Mouse (Mus musculus) v-Abl transformed pro-B cells (cell line): ENCODE results near the gene Dnah9.

Experiments used
- in situ Hi-C, 2 experiments: fragments of 400-800 bp; cut with MboI; formaldehyde crosslinking; loops; one replicate each; pipeline ENCODE4 v1.15.1; 2025; ENCODE audit not compliant: unreplicated experiment in 2 of 2

Dnah9 gene

DNA sequence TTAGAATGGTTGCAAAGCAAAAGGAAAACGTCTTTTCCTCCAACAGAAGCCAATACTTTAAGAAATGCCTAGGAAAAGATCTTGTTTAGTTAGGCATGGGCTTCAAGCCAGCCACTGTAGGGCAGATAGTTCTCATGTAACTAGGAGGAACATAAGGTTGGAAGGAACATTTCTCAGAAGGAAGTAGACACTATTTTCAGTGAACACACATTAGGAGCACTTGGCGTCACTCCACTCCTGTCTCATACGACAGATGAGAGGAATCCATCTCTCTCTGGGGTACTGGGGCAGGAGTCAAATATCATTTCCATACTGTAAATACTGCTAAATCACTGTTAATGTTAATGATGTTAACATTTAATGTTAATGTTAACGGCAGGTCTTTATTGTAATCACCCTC is 238.0 kb downstream of the Dnah9 start:
- in situ Hi-C loops = no loop called here

DNA sequence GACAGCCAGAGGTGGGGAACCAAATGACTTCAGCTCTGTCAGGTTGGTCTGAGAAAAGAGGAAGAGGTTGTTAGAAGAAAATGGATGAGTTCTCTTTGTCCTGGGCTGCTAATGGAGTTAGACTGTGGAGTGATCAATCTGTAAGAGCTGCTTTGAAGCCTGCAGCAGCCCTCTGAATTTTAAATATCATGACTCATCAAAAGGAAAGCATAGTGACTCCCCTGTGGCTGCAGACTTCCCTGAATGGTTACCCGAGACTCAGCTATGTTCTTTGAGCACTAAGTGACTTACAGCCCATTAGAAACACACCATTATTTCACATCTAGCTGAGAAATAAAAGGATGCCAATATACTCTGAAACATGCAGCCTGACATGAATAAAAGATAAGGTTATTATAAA is 240.4 kb downstream of the Dnah9 start:
- in situ Hi-C loops = no loop called here

DNA sequence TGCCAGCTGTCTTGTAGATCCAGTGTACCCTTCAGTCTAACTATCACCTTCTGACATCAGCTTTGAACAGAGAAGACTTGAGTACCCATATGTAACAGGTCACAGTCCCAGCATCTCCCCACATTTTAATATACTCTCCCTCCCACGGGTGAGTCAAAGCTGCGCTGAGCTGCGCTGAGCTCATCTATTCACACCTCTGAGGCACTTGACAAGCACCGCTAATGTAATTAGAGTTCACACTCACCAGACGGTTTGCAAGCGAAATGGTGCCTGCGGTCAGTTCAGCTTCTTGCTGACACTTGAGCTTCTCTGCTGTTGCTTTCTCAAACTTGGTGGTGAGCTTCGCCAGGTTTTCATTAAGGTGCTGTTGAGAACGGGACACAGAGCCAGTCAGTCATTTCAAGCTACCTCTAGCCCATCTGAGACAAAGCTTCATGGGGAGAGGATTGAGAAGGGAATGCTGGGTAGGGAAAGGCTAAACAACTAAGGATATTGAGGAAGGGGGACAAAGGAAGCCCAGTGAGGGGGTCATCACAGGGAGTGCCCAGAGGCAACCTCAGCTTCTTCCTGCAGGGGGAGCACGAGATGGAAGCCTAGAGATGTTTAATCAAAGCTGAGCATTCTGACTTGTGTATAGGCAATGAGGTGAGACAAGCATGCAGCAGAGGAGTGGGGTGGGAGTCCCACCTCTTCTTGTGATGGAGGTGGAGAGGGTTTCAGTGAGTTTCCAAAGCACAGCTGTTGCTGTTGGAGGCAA is 249.7 kb downstream of the Dnah9 start:
- in situ Hi-C loops = no loop called here

DNA sequence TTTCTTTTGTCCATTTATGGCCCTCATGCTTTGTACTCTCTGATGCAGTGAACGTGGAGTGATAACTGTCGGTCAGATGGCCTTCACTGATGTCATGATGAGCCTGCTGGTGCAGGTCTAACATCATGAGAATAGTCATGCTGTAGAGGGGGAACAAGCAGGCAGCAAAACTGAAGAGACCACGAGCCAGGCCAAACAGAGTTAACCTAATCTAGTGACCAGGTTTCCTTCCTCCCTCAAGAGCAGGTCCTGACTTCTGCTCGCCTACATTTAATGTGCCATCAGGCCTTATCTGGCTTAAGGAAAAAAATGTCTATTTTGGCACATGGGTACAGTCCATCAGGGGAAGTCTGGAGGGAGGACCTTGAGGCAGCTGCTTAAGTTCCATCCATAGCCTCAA is 259.2 kb downstream of the Dnah9 start:
- in situ Hi-C loops = no loop called here

DNA sequence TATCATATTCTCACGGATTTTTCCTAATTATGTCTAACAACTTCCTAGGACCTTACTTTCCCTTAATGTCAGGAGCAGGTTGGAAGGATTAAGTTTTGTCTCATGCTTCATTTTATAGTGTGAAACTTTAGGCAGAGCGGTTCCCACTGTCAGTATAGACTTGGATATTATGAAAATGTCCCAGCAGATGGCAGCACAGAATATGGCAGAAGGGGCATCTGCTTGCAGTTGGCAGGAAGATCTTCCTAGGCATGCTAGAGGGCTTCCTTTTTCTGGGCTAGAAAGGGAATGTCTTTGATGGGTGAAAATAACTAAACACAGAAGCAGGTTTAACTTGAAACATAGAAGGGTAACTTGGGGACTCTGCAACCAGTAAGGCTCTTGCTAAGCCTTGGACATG is 262.9 kb downstream of the Dnah9 start:
- in situ Hi-C loops = no loop called here

DNA sequence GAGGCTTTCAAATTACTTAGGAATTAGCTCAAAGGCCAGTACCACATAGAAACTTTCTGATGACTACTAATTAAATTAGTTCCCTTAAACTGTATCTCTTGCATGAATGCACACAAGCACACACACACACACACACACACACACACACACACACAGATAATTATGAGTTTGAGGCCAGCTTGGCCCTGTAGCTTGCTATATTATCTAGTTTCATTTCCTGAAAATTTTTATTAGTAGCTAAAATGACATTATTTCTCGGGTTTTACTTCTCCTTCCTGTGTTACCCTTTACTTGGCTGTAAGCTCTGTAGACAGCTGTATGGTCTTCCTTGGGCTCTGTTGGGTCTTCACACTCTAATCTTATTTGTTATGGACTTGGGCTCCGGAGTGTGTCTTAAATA is 264.4 kb downstream of the Dnah9 start:
- in situ Hi-C loops = no loop called here

DNA sequence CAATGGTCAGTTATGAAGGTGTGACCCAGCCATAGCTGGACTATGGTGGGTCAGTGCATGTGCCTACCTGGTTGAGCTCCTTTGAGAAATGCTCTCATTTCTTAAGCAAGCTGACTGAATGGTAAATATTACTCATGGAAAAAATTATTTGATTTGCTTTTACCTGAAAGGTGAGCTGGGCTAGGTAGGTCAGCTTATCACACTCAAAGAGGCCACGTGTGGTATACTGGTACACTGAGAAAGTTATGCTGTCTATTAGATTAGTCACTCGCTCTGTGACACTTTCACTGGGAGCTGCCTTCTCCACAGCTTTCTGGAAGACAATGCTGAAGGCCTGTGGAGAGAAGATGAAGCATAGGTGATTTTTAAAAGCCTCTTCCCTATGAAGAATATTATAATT is 286.9 kb downstream of the Dnah9 start:
- in situ Hi-C loops = no loop called here

DNA sequence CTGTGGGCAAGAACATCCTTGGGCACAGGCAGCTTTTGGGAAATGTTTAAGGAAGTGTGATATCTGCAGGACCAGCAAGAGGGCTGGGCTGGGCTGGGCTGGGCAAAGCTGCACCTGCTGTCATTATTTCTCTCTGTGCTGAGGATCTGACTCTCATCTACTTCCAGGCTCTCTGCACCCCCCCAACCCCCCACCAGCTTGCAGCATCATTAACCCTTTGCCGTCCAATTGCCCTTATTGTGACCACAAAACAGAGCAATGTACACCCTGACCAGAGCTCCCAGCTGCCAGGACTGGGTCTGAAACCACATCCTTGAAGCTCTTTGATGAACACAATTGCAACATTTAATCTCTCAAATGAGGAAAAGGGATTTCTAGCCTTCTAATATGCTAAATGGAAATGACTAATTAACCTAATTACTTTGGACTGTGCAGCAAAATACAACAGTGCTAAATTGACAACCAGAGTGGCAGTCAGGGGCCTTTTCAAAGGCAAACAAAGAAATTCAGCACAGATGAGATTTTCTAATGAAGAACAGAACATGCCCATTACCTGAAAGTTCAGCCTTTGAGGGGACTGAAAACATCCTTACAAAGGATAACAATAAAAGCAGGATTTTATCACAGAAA is 291.1 kb downstream of the Dnah9 start:
- in situ Hi-C loops = no loop called here

DNA sequence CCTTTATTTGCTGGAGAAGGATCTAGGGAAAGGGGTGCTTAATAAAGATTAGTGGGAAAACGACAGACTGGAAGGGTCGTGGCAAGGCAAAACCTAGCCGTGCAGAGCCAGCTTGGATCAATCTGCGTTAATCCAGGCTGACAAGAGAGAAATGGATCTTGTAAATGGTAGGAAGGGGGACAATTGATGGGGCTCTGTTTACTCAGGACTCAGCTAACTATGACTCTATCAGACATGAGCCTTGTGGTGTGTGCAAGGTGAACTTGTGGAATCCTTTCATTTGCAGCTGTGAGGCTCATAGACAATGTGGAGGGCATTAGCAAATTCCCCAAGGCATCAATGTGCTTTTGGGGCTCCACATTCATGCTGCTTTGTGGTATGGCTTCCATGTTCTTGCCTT is 306.9 kb downstream of the Dnah9 start:
- in situ Hi-C loops = loop anchor here in 1 of 2 experiments (25.0 kb wide), 1 partner anchor 649 kb away; no protein-coding TSS in a partner anchor

DNA sequence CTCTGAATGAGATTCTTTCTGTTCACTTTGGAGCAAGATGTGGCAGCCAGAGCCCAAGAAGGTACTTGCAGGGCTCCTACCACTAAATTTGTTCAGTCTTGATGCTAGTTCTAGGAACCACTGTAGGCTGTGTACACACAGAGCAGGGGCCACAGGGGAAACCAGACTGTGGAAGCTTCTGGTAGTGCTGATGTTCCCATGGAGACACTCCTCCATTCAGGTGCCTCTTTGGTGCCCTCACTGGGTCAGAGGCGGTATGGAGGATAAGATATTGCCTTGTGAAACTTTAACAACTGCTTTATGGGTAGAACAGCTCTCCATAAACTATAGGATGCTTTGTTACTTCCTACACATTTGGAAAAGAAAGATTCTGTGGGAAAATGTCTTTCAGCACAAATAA is 316.3 kb downstream of the Dnah9 start:
- in situ Hi-C loops = loop anchor here in 1 of 2 experiments (25.0 kb wide), 1 partner anchor 640 kb away; no protein-coding TSS in a partner anchor

DNA sequence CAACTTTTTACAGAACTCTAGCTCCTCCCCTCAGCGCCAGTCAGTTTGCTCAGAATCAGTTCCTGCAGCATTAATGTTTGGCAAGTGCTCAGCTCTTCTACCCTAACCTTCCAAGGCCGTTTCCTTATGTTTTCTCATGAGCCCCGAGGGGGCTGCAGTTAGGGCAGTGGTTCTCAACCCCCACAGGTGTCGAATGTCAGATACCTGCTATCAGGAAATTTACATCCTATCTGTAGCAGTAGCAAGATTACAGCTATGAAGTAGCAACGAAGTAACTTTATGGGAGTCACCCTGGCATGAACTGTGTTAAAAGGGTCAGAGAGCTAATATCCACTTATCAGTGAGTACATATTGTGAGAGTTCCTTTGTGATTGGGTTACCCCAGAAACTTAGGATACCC is 321.9 kb downstream of the Dnah9 start:
- in situ Hi-C loops = no loop called here

DNA sequence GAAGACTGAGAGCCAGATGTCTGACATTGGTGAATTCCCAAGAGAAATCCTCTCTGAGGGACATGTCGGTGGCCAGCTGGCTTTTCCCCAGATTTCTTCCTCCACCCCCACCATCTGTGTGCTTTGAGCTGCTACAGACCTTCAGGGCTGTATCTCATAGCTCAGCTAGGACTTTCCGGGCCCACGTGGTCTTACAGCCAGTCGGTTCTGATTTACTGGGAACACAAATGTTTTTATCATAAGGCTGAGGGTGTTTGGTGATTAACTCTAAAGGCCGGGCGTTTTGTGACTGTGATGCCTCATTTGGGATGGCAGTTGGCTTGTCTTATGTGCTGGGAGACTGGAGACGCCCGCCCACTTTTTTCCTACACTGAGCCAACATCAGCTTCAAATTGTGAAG is 329.4 kb downstream of the Dnah9 start:
- in situ Hi-C loops = no loop called here

DNA sequence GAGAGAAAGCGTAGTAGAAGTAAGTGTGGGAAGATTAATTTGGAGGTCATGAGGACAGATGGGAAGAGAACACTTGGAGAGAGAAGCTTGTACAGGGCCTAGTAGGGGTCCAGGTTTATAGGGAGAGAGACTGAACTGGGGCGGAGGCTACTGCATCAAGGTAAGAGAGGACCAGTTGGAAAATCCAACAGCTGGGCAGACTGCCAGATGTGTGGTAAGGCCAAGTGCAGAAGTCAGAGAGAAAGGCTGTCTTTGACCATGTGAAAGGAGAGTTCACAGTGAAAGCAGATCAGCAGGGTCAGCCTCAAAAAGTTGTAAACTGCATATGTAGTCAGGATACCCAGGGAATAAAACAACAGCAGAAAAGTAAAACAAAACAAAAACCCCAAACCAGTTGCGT is 343.8 kb downstream of the Dnah9 start:
- in situ Hi-C loops = loop anchor here in 1 of 2 experiments (25.0 kb wide), 1 partner anchor 1213 kb away; the partner anchor contains the start of gene Tmem220

DNA sequence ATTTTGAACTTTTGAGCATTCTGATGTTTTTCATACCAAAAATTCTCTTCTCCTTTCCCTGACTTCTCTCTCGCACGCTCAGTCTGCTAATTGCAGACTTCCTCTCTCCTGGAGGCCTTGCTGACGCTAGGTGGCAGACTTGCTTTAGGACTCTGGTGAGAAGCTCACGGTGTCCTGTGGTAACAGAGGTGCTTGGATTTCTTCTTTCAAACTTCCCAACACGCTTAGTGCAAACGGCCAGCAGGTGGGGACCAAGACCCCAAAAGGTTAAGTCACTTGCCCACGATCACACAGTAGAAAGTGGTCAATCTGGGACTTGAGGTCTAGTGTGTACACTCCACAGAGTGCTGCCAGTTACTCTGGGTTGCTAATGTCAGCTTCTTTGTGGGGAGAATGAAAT is 347.5 kb downstream of the Dnah9 start:
- in situ Hi-C loops = loop anchor here in 1 of 2 experiments (25.0 kb wide), 1 partner anchor 1216 kb away; the partner anchor contains the start of gene Tmem220

DNA sequence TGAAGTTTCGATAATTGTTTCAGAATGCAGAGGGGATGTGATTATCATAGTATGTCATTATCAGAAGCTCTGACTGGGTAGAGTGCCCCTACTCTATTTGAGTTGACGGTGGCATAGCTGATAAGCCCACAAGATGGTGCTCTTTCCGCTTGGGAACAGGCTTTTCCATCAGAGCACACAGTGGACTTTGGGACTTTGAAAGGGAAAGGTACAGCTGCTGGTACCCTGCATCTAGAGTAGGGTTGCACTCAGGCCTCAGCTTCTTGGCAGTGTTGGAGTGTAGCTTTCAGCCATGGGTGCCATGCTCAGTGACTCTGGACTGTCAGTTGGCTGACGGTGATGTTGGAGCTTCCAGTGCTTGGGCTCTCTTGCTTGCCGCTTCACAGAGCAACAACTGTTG is 348.1 kb downstream of the Dnah9 start:
- in situ Hi-C loops = loop anchor here in 1 of 2 experiments (25.0 kb wide), 1 partner anchor 1217 kb away; the partner anchor contains the start of gene Tmem220

DNA sequence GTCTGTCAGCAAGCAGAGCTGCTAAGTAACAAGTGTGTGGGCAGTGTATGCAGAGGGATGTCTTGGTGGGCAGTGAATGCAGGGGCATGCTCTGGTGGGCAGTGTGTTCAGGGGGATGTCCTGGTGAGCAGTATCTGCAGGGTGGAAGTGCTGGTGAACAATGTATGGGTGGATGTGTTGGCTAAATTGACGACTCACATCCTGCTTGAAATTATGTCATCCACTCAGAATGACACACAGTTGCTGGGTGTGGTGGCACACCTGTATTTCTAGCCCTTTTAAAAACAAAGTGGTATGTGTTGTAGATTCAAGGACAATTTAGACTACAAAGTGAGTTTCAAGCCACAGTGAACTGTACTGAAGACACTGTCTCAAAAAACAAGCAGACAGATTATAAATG is 350.2 kb downstream of the Dnah9 start:
- in situ Hi-C loops = loop anchor here in 1 of 2 experiments (25.0 kb wide), 1 partner anchor 1219 kb away; the partner anchor contains the start of gene Tmem220

DNA sequence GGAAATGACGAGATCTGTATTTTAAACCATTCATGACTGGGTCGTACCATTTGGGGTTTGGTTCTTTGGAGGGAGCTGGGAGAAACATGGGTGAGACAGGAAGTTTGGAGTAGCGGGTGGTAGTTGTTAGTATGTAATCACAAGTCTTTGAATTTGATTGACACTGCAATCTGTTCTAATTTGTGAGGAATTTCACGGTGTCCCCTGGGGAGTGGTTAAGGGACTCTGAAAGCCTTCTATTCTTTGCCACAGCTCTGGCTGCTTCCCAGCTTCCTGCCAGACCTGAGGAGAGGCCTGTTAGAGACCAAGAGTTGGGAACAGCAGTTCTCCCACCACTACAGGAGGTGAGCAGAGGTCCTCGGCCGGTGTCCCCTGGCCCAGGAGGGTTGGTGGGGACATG is 352.1 kb downstream of the Dnah9 start:
- in situ Hi-C loops = loop anchor here in 1 of 2 experiments (25.0 kb wide), 1 partner anchor 1221 kb away; the partner anchor contains the start of gene Tmem220

DNA sequence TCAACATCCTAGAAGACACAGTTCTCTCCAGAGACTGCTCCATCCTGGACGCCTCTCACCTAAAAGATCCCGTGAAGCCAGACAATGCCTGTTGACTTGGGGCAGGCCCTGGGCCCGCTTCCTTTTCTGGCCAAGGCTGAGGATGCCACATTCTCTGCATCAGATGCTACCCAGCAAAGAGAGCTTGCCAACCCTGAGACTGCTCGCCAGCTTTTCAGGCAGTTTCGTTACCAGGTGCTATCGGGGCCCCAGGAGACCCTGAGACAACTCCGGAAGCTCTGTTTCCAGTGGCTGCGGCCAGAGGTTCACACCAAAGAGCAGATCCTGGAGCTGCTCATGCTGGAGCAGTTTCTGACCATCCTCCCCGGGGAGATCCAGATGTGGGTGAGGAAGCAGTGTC is 354.0 kb downstream of the Dnah9 start:
- in situ Hi-C loops = loop anchor here in 1 of 2 experiments (25.0 kb wide), 1 partner anchor 1223 kb away; the partner anchor contains the start of gene Tmem220

DNA sequence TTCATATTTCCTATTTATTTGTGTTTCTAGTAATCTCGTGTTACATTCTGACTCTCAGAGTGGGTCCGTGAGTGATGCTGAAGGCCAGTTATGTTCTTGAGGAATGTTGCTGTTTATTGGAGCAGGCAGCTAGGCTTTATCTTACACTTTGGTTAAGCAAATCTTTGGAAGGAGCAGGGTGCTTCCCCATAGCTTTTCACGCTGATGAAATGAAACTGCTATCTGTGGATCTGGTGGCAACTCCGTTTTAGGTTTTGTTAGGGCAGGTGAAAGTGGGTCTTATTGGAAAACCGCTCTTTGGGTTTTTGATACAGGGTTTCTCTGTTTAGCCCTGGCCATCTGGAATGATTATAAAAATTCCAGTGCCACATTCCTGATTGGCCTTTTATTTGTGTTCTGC is 356.3 kb downstream of the Dnah9 start:
- in situ Hi-C loops = loop anchor here in 1 of 2 experiments (25.0 kb wide), 1 partner anchor 1225 kb away; the partner anchor contains the start of gene Tmem220

DNA sequence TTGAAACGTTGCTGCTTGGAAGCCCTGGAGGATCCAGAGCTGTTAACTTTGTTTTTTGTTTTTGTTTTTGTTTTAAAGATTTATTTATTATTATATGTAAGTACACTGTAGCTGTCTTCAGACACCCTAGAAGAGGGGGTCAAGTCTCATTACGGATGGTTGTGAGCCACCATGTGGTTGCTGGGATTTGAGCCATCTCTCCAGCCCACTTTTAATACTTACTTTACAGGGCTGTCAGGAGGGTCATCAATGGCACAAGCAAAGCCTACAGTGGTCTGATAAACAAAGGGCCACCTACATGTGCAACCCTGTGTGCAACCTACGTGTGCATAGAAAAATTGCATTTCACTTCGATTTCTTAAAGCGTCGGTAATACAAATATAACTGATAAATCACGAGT is 360.8 kb downstream of the Dnah9 start:
- in situ Hi-C loops = loop anchor here in 1 of 2 experiments (25.0 kb wide), 1 partner anchor 1230 kb away; the partner anchor contains the start of gene Tmem220

DNA sequence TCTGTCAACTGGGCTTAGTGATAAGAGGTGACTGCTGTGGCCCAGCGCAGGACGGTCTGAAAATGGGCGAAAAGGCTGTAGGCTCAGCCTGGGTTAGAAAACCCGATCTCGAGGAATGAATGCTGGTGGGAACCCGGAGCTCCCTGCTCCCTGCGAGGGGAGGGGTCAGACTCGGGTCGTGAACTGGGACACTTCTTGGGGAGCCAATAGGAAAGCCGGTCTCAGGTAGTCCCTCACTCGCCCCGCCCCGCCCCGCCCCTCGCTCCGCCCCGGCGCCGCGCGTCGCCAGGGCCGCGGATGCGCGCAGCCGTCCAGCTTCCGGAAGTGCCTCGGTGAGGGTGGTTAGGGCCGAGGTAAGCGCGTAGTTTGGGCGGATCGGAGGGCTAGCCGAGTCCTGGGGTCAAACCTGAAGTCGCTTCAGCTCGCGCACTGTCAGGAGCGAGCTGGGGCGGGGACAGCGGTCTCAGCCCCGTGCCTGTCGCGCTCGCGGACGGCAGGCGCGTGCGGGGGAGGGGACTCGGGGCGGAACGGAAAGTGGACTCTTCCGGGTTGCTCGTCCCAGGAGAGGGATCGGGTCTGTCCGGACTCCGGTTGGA is 361.3 kb downstream of the Dnah9 start, which contains the start of gene Zkscan6:
TSS of gene Zkscan6 (plus strand) at position 267 of the 596 bp plus-strand sequence.
- in situ Hi-C loops = loop anchor here in 1 of 2 experiments (25.0 kb wide), 1 partner anchor 1230 kb away; the partner anchor contains the start of gene Tmem220
